Mouse (Mus musculus): ENCODE results near the gene Map3k20. TPM values are rescaled to one million over a fixed set of nuclear protein-coding genes. Genes with fewer than 3 reads are reported as not detected.
A peak's percentile ranks its signal among the peaks of the same experiment; 100 is the strongest.

Map3k20 gene
- 10 to 100 TPM; 10.7 to 11.5 TPM for total RNA-seq (2021)

- peak; percentile 34 to 44 for DNase-seq
Observed at GRCm38 (mm10) chr2:72285256-72285887, at the start of gene Map3k20. TSS of gene Map3k20 (plus strand) at chr2:72285637.

- no peak for DNase-seq
Observed at GRCm38 (mm10) chr2:72238421-72238820, 47.0 kb upstream of the Map3k20 start.

DNA sequence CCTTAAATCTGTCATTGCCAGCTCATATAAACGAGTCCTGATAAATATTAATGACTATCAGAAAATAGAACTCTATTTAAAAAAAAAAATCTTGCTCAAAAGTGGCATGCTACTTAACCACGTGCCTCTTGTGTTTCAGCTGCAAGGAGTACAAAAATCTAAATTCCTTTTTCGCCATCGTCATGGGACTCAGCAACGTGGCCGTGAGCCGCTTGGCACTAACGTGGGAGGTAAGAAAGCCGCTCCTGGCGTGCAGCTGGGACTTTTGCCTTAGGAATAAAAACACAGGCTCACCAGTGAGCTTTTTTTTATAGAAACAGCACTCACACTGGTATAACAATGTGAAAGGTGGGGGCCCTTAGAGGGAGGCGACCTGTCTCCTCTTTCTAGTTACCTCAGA is 46.5 kb upstream of the Map3k20 start:
- peak in 1 of 2 experiments; percentile 27 for DNase-seq

- no peak for DNase-seq
Observed at GRCm38 (mm10) chr2:72239456-72239855, 46.0 kb upstream of the Map3k20 start.

GRCm38 (mm10) chr2:72239993-72240392 is 45.4 kb upstream of the Map3k20 start:
- no peak for DNase-seq

GRCm38 (mm10) chr2:72240691-72241090 is 44.7 kb upstream of the Map3k20 start:
- DNase-seq, result no peak

GRCm38 (mm10) chr2:72241714-72242472 is 43.5 kb upstream of the Map3k20 start:
- no peak for DNase-seq

DNA sequence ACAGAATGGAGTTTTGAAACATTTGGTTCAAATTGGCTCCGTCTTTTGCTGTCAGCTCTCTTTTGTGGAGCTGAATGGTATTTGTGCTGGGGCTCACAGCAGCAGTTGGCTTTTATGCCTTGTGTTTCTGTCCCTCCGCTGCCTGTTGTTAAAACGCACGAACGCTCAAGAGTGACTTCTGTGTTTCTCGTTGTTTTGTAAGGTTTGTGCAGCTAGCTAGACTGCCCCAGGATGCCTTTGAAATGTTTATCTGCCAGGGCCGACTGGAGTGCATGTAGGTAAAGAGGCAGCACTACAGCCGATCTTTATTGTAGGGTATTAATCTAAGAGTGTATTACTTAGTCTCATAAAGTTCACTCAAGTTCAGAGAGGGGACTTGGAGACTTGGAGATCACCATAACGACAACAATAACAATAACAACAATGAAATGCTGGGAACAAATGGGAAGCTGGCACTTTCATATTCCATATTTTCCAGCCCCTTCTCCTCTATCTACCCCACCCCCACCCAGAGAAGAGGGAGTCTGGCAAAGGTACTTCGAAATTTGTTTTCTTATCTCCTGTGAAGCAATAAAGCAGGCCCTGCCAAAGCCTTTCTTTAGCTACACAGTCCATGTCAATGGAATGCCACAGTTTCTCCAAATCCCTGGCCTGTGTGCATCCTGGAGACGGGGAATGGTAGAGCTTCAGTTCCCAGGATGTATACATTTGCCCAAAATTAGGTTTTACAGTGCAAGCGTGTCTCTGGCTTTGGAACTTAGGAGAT is 42.3 kb upstream of the Map3k20 start:
- DNase-seq, result no peak

- no peak for DNase-seq
Observed at GRCm38 (mm10) chr2:72245631-72246030, 39.8 kb upstream of the Map3k20 start.

- DNase-seq, result no peak
Observed at GRCm38 (mm10) chr2:72246376-72246775, 39.1 kb upstream of the Map3k20 start.

GRCm38 (mm10) chr2:72247819-72248218 is 37.6 kb upstream of the Map3k20 start:
- DNase-seq, result no peak

GRCm38 (mm10) chr2:72252510-72253505 is 32.6 kb upstream of the Map3k20 start:
- DNase-seq, result no peak

- no peak for DNase-seq
Observed at GRCm38 (mm10) chr2:72253882-72254281, 31.6 kb upstream of the Map3k20 start.

GRCm38 (mm10) chr2:72254813-72255582 is 30.4 kb upstream of the Map3k20 start:
- no peak for DNase-seq

GRCm38 (mm10) chr2:72260704-72261103 is 24.7 kb upstream of the Map3k20 start:
- no peak for DNase-seq

DNA sequence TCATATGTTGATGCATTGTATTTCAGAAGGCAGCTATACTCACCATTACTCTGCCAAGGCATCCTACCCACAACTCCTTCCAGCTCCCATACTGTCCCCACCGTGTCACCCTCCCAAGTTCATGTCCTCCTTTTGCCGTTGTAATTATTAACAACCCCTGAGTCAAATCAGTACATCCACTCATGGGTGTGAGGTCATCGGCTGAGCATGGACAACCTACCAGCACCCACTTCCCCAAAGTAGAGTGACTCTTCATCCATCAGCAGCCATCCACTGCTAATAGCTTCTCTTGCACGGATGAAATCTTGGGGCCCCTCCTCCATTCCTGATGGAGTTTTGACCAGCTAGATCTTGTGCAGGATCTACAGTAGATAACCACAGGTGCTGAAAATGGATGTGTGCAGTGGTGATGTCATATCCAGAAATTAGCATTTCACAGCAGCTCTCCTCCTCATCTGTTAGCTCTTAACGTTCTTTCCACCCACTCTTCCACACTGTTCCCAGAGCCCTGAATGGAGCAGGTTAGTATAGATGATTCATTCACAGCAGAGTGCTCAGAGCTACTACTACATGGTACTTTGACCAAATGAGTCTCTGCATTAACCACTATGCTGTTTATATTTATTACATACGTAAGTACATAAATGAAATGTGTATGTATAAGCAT is 22.5 kb upstream of the Map3k20 start:
- DNase-seq, result no peak

- DNase-seq, result no peak
Observed at GRCm38 (mm10) chr2:72267390-72267789, 18.0 kb upstream of the Map3k20 start.

- no peak for DNase-seq
Observed at GRCm38 (mm10) chr2:72269651-72270341, 15.6 kb upstream of the Map3k20 start.

DNA sequence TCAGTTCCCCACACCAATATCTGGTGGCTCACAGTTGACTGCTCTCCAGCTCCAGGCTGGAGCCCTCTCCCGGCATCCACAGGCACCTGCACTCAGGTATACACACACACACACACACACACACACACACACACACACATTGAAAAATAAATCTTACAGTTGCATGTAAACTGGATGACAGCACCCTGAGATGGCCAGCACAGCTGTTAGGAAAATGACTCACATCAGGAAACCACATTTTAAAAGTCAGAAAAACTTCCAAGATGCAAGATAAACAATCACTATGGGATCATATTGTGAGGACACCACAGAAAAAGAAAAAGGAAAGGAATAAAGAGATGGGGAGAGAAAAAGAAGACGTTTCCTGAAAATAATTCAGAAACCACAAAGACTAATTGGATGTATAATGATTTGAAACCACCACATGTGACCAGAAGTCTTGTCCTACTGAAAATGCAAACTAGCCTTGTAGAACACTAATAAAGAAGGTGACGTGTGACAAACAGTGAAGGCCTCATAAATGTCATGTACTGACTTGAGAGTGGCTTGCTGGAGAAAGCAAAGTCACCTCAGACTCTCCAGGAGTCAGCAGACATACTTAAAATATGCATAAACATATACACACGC is 7.1 kb upstream of the Map3k20 start:
- no peak for DNase-seq

DNA sequence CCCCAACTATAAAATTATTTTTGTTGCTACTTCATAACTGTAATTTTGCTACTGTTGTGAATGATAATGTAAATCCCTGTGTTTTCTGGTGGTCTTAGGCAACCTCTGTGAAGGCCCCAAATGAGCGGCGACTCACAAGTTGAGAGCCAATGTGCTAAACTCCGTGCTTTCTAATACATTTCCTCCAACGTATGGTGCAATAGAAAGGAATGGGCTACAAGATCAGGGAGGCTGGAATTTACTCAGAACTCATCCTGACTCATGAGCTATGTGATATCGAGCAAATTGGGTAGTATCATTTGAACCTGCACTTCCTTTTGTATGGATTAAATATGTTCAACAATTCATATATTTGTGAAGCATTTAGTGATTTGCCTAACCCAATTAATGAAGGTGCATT is 4.9 kb upstream of the Map3k20 start:
- no peak for DNase-seq

Data from layer of hippocampus, postnatal 36 days (tissue).